Mouse (Mus musculus) ovary, postnatal 14 days (tissue): ENCODE results near the gene Khsrp.
A peak's percentile ranks its signal among the peaks of the same experiment; 100 is the strongest.

Experiments used
- DNase-seq: peaks from one replicate; pipeline ENCODE4 v3.0.0; 2022; ENCODE audit warnings: low spot score

Gene Khsrp

GRCm38 (mm10) chr17:57029691-57030090 is 1.6 kb downstream of the Khsrp start:
- no peak for DNase-seq

GRCm38 (mm10) chr17:57027471-57027870 is 3.9 kb downstream of the Khsrp start:
- no peak for DNase-seq

DNA sequence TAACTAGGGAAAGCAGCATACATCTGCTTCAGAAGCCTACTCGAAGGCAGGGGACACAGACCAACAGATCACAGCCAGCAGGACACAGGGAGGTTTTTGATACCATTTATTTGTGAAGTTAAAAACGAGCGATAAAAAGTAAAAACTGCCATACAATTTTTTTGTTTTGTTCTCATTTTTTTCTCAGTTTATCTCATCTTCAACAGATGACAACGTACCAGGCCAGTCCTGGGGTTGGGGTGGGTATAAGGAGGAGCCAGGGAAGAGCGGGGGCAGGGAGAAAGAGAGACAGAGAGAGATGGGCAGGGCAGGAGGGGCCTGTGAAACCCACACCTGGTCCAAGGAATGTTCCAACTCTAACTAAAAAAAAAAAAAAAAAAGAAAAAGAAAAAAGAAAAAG is 10.4 kb downstream of the Khsrp start:
- no peak for DNase-seq

- DNase-seq, result no peak
Observed at GRCm38 (mm10) chr17:57019693-57020092, 11.6 kb downstream of the Khsrp start.

GRCm38 (mm10) chr17:57012245-57012795 is 19.0 kb downstream of the Khsrp start:
- no peak for DNase-seq

DNA sequence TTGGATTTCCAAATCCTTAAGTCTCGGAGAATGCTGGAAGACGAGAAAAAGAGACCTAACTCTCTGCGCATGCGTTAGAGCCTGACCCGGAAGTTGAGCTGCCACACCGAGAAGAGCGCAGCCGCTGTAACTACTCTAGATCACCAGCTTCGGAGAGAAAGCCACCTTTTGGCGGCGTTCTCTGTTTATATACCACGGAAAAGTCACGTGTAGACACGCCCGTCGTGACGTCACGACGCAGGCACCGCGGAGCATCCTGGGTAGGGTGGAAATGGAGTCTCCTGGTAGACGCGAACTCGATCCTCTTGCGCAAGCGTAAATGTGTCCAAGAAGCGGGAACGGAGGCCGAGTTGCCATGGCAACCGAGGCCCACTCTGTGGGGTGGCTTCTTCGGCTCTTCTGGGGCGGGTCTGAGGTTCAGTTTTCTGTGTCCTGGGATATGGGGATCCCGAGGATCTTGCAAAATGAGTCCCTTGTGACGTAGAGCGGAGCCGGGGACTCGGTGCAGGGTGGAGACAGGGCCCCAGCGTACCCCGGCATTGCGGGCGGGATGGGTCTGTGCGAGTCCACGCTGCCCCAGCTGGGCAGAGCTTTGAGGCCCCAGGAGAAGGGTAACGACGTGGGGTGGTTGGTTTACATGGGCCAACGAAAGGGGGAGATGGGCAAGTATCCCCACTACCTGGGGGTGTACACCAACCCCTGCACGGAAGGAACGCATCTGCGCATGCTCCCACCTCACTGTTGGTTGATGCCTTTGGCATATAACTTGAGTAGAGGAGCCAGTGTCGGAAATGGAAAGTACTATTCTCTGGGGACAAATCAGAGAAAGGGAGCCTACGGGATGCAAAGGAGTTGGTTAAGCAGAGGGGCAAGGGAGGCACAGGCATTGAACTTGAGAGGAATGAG is 19.8 kb downstream of the Khsrp start, which contains the start of the genes Gtf2f1 and Gm17949:
TSS of gene Gtf2f1 (minus strand) at position 53 of the 906 bp plus-strand sequence.
TSS of gene Gm17949 (plus strand) at position 234 of the 906 bp plus-strand sequence.
- peak; percentile 87 for DNase-seq

DNA sequence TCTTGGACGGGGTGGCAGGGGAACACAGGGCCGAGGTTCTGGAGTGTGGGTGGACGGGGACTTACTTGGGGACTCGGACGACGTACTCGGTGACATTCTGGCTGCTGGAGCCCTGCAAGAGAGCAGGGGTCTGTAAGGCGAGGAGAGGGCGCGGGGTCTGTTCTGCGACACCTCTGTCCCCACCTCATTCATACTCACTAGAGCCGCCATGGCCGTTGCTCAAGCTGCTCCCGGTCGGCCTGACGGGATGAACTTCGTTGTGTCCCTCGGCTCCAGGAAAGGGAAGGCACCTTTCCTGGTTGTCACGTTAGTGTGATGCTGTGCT is 20.4 kb downstream of the Khsrp start:
- DNase-seq, result no peak

DNA sequence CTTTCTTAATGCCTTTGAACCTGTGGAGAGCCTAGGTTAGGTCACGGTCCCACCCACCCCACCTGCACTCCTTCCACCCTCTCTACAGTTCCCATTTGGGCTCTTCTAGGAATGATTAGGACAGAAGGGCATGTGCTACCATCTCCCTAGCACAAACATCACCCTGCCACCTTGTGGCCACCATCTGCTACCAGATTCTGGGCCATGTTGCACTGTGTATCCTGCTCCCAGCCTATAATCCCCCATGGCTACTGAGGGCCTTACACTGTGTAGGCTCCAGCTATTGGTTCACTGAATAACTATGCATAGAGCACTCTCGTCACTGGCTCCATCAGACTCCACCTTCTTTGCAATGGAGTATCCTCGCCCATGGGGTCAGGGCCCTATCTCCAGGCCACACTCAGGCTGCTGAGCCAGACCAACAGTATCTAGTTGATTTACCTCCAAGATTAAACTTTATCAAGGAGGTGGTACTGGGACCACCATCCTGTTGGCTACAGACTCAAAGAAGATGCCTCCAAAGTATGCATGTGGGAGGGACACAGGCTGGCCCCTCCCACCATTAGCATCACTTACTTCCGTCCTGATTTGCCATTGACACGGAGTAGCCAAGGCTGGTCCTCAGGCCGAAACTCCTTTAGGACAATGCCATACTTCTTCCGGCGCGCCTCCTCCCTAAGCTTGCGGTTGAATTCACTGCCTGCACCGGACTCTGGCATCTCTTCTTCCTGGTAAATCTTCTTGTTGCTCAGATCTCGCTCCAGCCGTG is 24.0 kb downstream of the Khsrp start:
- DNase-seq, result no peak

DNA sequence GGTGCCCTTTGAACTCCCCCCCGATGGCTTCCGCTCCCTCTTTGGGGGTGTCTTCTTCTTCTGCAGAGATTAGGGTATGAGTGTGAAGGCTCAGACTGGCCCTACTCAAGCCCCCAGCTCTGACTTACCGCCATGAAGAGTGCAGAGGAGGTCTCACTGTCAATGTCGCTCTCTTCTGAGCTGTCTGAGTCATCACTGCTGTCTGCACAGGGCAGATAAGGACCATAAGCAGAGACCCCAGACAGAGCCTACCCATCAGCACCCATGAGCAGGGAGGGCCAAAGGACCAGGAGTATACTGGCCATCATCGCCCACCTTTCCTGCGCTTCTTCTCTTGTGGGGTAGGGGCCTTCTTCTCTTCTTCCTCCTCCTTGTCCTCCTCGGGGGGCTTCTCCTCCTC is 27.3 kb downstream of the Khsrp start:
- DNase-seq, result no peak

DNA sequence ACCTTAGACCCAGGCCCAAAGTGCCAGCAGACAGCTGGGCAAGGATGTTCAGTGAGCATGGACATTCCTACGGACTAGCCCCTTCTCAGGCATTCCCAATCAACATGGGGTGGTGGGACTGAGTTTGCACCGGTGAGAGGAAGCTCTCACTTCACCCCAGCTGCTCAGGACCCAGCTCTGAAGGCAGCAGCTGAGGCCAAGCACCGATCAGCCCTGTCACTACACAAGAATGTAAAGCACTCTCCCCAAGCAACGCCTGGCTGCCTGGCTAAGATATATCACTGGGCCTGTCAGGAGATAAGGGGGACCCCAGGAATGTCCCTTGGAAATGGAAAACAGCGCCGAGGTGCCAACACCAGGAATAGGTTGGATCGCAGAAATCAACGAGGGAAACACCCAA is 30.1 kb downstream of the Khsrp start:
- no peak for DNase-seq

GRCm38 (mm10) chr17:56999968-57000609 is 31.2 kb downstream of the Khsrp start, which contains the start of gene Pspn:
TSS of gene Pspn (minus strand) at chr17:57000018.
- no peak for DNase-seq

DNA sequence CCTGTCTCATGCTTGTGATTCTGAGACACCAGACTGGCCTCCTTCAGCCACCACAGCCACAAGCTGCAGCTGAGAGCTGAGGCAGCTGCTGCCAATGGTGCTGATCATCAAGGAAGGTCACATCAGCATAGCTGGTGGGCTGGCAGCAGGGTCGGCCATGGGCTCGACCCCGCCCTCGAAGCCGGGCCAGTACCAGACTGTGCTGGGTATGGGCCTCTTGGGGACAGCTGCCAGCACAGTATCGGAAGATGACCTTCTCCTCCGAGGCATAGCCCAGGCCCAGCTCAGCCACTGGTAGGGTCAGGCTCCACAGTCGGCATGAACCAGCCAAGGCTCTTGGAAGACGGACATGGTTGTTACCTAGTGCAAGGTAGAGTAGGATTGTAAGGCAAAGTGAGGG is 31.9 kb downstream of the Khsrp start:
- no peak for DNase-seq

DNA sequence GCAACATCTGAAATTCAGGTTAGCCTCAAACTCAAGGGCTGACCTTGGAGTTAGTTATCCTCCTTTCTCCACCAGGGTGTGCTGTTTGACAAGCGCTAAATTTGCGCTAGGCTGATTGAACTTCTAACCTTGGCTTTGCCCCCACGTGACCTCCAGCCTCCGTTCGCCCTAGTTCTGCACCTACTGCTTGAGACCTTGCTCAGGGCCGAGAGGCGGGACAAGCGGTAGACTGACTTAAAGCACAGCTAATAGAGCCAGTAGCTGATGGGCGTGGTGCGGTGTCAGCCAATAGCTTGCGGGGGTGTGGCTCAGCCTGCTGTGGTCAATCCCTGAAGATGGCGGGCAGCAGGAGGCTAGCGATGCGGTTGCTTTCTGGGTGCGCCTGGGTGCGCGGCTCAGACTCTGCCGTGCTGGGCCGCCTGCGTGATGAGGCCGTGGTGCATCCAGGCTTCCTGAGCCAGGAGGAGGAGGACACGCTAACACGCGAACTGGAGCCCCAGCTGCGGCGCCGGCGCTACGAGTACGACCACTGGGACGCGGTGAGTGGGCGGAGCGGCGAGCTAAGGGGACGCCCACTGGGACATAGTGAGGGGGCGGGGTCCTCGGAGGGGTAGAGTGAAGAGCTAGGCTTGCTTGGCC is 34.2 kb downstream of the Khsrp start, which contains the start of gene Alkbh7:
TSS of gene Alkbh7 (plus strand) at position 311 of the 639 bp plus-strand sequence.
- DNase-seq, result peak; percentile 76

- no peak for DNase-seq
Observed at GRCm38 (mm10) chr17:56996506-56996905, 34.8 kb downstream of the Khsrp start.

- DNase-seq, result no peak
Observed at GRCm38 (mm10) chr17:56995046-56995445, 36.3 kb downstream of the Khsrp start.

- DNase-seq, result no peak
Observed at GRCm38 (mm10) chr17:56990966-56991365, 40.4 kb downstream of the Khsrp start.

DNA sequence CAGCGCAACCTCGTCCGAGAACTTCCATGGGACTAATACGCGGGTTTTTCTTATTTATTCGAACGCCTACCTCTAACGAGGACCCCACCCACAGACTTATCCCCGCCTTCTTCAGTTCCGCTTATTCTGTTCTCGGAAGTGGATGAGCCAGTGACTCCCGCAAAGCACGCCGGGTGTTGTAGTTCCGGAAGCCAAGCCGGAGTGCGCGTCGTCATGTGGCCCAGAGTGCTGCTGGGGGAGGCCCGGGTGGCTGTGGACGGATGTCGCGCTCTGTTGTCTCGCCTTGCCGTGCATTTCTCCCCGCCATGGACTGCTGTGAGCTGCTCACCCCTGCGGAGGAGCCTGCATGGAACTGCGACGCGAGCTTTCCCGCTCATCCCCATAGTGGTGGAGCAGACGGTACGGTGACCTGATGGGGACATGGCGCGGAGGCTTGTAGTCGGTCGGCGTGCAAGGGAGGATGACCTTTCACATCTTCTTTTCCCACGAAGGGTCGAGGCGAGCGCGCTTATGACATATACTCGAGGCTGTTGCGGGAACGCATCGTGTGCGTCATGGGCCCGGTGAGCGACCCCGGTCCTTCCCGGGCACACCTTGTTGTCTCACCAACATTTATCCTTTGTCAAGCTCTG is 41.1 kb downstream of the Khsrp start, which contains the start of gene Clpp:
TSS of gene Clpp (plus strand) at position 191 of the 632 bp plus-strand sequence.
- peak; percentile 81 for DNase-seq

- no peak for DNase-seq
Observed at GRCm38 (mm10) chr17:56989467-56990114, 41.7 kb downstream of the Khsrp start.

- no peak for DNase-seq
Observed at GRCm38 (mm10) chr17:56988921-56989430, 42.3 kb downstream of the Khsrp start.

DNA sequence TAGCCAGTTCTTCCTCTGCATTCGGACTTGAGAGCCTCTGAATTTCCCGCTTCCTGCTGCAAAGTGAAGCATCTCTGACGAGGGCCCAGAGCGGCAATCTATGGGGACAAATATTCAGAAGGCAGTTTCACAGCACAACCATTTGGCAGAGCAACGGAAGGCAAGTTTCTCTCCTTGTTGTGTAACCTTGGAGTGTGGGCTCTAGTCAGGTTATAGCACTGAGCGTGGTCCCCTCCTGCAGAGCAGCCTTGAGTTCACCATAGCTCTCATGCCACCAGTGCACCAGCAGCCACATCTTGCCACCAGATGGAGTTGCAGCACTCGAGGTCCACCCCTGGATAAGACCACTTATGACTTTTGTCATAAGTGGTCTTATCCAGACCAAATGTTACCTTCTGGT is 42.9 kb downstream of the Khsrp start:
- no peak for DNase-seq
